Mouse (Mus musculus): ENCODE measurements around the gene Tbck. TPM values are rescaled to one million over a fixed set of nuclear protein-coding genes. Genes with fewer than 3 reads are reported as not detected.

Tbck gene
- total RNA-seq, 2 experiments from 2014 or later, result 33.1 to 33.7 TPM

DNA sequence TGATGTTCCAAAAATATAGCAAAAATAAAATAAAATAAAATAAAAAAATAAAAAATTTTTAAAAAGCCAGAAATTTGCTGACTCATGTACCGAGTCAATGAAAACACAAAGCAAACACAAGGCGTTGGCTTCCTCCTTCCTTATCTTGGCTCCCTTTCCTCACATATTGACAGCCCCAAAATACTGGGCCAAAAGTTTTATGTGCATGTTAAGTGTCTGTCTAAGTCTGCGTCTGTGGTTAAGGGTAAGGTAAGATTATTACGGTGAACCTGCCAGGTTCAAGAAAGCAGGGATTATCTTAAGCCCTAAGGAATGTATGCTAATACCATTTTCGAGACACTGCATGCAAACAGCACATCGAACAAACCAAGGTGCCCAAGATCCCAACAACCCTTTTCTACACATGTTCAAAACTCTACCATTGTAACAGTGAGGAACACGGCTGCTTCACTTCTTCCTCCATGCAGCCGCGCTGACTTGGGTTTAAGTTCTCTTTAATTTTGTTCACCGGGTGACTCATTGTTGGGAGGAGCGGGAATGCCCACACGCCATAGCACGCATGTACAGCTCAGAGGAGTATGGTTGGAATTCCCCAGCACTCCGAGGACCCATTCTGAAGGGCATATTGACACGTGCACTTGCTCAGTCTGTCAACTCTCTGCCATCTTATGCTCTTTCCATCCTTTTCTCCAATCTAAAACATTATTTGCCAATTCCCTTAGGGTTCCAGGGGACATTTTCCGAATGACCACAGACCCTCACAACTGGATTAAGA, 203.3 kb downstream of the Tbck start:
- intact Hi-C loops (cut with DNase I), result no loop called here

More for the DNA sequence above, 203.3 kb downstream of the Tbck start:
- no peak for DNase-seq (ENCODE audit: low spot score in 2 of 2)

Other genes with a start within 250 kb of the Tbck start
- not detected for gene Gimd1, start 54.3 kb upstream of the Tbck start, total RNA-seq (2021)
- 10 to 100 TPM; 42.0 to 43.7 TPM for gene Aimp1, start 226 bp downstream of the Tbck start, total RNA-seq (2021)